Mouse (Mus musculus) liver, embryonic 14.5 days (tissue): ENCODE measurements around the gene Lrba.

ENCODE experiments used
- CTCF ChIP-seq: IDR thresholded peaks from 2 replicates; pipeline ENCODE4 v1.5.1; 2016; ENCODE audit warnings: antibody characterized with exemption, low read depth, control low read depth
- EP300 ChIP-seq: IDR thresholded peaks from 2 replicates; pipeline ENCODE4 v1.6.1; 2016; ENCODE audit warnings: antibody characterized with exemption, low read depth

DNA sequence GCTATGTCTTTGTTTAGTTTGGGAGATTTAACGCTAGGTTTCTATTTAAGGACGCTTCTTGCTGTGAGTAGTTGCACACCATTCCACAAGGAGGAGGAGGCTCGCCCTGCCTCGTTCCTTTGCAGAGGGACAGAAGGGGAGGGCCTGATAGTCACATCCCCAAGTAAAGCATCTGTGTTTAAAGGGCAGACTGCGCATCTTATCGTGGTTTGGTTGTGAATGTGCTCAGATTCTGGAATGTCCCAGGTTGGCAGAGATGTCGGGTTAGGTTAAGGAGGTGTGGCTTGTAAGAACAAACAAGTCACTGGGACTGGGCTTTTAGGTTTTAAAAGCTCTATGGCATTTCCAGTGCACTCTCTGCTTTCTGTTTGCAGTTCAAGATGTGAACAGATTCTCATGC is 464.8 kb downstream of the Lrba start:
- no peak for TF ChIP-seq CTCF
- no peak for TF ChIP-seq EP300
